In genomic region chr9:54708085-54708484, GRCm38 (mm10) we compare ENCODE assay signal across 25 mouse cellular contexts. TPM values are rescaled to one million over a fixed set of nuclear protein-coding genes. Genes with fewer than 3 reads are reported as not detected.
"Had no signal": no experiment of that assay in that cellular context is flagged by ENCODE, and none has a peak within 500 bp of the region (broad histone marks: within the 10 kb centered on the region; RNA-seq: fewer than 3 reads in every experiment).

No protein-coding gene starts in this region.

- DNase-seq: kidney, postnatal 10 days; kidney, postnatal 36 days; layer of hippocampus, adult 9-11 months; liver; lung, adult 18-20 months; lung, postnatal 10 days; lung, postnatal 36 days; right cerebral cortex, postnatal 25 days; spleen, adult 18-20 months; thymus, postnatal 25 days had no signal

- H3K4me3 ChIP-seq: kidney, embryonic 15.5 days; limb, embryonic 10.5 days; limb, embryonic 13.5 days; liver, embryonic 12.5 days; liver, embryonic 15.5 days; lung, embryonic 15.5 days; megakaryocyte, embryonic 14.5 days; midbrain, embryonic 10.5 days; midbrain, embryonic 13.5 days; myocyte; neural tube, embryonic 13.5 days; stomach, embryonic 15.5 days had no signal

- ATAC-seq: liver, embryonic 12.5 days; midbrain, embryonic 13.5 days; midbrain, embryonic 16.5 days had no signal

- H3K9me3 ChIP-seq: kidney, embryonic 15.5 days; limb, embryonic 10.5 days; limb, embryonic 13.5 days; liver, embryonic 12.5 days; liver, embryonic 15.5 days; lung, embryonic 15.5 days; megakaryocyte, embryonic 14.5 days; midbrain, embryonic 10.5 days; midbrain, embryonic 13.5 days; neural tube, embryonic 13.5 days; stomach, embryonic 15.5 days had no signal

- H3K9ac ChIP-seq: kidney, embryonic 15.5 days; limb, embryonic 13.5 days; liver, embryonic 12.5 days; liver, embryonic 15.5 days; lung, embryonic 15.5 days; midbrain, embryonic 13.5 days; neural tube, embryonic 13.5 days; stomach, embryonic 15.5 days had no signal

- H3K27ac ChIP-seq: kidney, embryonic 15.5 days; limb, embryonic 10.5 days; limb, embryonic 13.5 days; liver, embryonic 15.5 days; lung, embryonic 15.5 days; midbrain, embryonic 10.5 days; midbrain, embryonic 13.5 days; neural tube, embryonic 13.5 days; stomach, embryonic 15.5 days had no signal

- H3K4me1 ChIP-seq: kidney, embryonic 15.5 days; stomach, embryonic 15.5 days had no signal

- H3K36me3 ChIP-seq: lung, embryonic 15.5 days had no signal

- H3K27me3 ChIP-seq: kidney, embryonic 15.5 days; limb, embryonic 13.5 days; liver, embryonic 12.5 days; liver, embryonic 15.5 days; lung, embryonic 15.5 days; midbrain, embryonic 13.5 days; neural tube, embryonic 13.5 days; stomach, embryonic 15.5 days had no signal

- H3K4me2 ChIP-seq: kidney, embryonic 15.5 days; limb, embryonic 13.5 days; liver, embryonic 12.5 days; liver, embryonic 15.5 days; lung, embryonic 15.5 days; midbrain, embryonic 13.5 days; neural tube, embryonic 13.5 days; stomach, embryonic 15.5 days had no signal

RNA-seq across cellular contexts. Expression of gene Crabp1, which starts 56.5 kb away (rescaled TPM):
- total RNA-seq: monocyte, adult 5-6 weeks; neutrophil, adult 5-6 weeks had no signal
